Comparison of ENCODE assay signal across 18 mouse cellular contexts in the genomic region with DNA sequence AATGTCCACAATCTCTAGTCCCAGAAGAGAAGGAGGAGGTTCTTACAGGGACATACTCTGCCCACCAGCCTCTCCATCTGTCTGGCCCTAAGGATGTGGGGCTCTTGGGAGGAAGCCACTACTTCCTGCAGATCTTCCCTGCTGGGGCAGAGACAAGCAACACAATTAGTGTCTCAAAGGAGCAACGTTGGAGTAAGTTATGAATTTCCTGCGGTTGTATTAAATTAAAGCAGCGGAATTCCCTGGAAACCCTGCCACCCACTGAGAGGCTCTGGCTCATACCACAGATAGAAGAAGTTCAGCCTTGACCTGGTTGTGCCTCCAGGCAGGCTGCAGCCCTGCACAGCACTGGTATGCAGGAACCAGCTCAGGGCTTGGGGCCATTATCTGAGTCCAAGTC. TPM values are rescaled to one million over a fixed set of nuclear protein-coding genes. Genes with fewer than 3 reads are reported as not detected.
DNase-seq lines count a peak whose midpoint lies in the region; ATAC-seq lines count a peak whose summit lies in the region.
"Had no signal": no experiment of that assay in that cellular context is flagged by ENCODE, and none has a peak within 500 bp of the region (broad histone marks: within the 10 kb centered on the region; RNA-seq: fewer than 3 reads in every experiment).

No protein-coding gene starts in this region.

- no peak overlapping the region for H3K4me3 ChIP-seq in liver, embryonic 11.5 days (ENCODE audit: low read depth, low read length)
- H3K4me3 ChIP-seq: embryonic facial prominence, embryonic 10.5 days; erythroblast, embryonic 14.5 days; forebrain, embryonic 15.5 days; gastrocnemius, adult 2 months; heart, embryonic 15.5 days; hindbrain, embryonic 12.5 days; limb, embryonic 15.5 days; midbrain, embryonic 12.5 days; myocyte had no signal

- no peak overlapping the region for H3K27ac ChIP-seq in liver, embryonic 11.5 days (ENCODE audit: low read depth, low read length)
- H3K27ac ChIP-seq: embryonic facial prominence, embryonic 10.5 days; forebrain, embryonic 15.5 days; gastrocnemius, adult 2 months; heart, embryonic 15.5 days; hindbrain, embryonic 12.5 days; limb, embryonic 15.5 days; midbrain, embryonic 12.5 days had no signal

- no peak for ATAC-seq in liver, embryonic 11.5 days (replicated peaks; ENCODE audit: low FRiP score)
- ATAC-seq: forebrain, embryonic 15.5 days had no signal

- no peak overlapping the region for H3K4me2 ChIP-seq in liver, embryonic 11.5 days
- H3K4me2 ChIP-seq: forebrain, embryonic 15.5 days; heart, embryonic 15.5 days; hindbrain, embryonic 12.5 days; limb, embryonic 15.5 days; midbrain, embryonic 12.5 days had no signal

- H3K27me3 ChIP-seq in liver, embryonic 11.5 days (replicated peaks; ENCODE audit: control insufficient read depth, insufficient read depth, low read length): no peaks in the 10 kb centered on the region
- H3K27me3 ChIP-seq: forebrain, embryonic 15.5 days; heart, embryonic 15.5 days; hindbrain, embryonic 12.5 days; limb, embryonic 15.5 days; midbrain, embryonic 12.5 days had no signal

- H3K4me1 ChIP-seq in liver, embryonic 11.5 days (replicated peaks; ENCODE audit: control insufficient read depth, insufficient read depth, low read length): peaks cover 3% of the 10 kb centered on the region; the same call in 1 of the 2 replicates
- H3K4me1 ChIP-seq: forebrain, embryonic 15.5 days had no signal

- no peaks in the 10 kb centered on the region for H3K36me3 ChIP-seq in liver, embryonic 11.5 days (ENCODE audit: control insufficient read depth, insufficient read depth, low read length)
- H3K36me3 ChIP-seq: embryonic facial prominence, embryonic 10.5 days; forebrain, embryonic 15.5 days; heart, embryonic 15.5 days; hindbrain, embryonic 12.5 days; limb, embryonic 15.5 days; midbrain, embryonic 12.5 days had no signal

- peak; percentile 8 for DNase-seq in liver
- no peak for DNase-seq in liver, embryonic 11.5 days (ENCODE audit: low spot score)
- DNase-seq in ovary, adult 18-20 months (ENCODE audit: low spot score): peak; percentile 16
- no peak for DNase-seq in ovary, postnatal 14 days (ENCODE audit: low spot score)
- peak; percentile 27 for DNase-seq in adrenal gland, postnatal 25 days
- no peak for DNase-seq in cerebellum, postnatal 14 days
- no peak for DNase-seq in left cerebral cortex, postnatal 14 days (ENCODE audit: low spot score in 2 of 2)
- DNase-seq: gastrocnemius, adult 2 months; heart, adult 18-20 months; thymus, postnatal 14 days had no signal

- intact Hi-C loops in left cerebral cortex, postnatal 14 days (cut with DNase I): no loop called here

- H3K9ac ChIP-seq in liver, embryonic 11.5 days (ENCODE audit: low read depth, low read length): no peak overlapping the region
- H3K9ac ChIP-seq: forebrain, embryonic 15.5 days; heart, embryonic 15.5 days; hindbrain, embryonic 12.5 days; limb, embryonic 15.5 days; midbrain, embryonic 12.5 days had no signal

- no peaks in the 10 kb centered on the region for H3K9me3 ChIP-seq in liver, embryonic 11.5 days (ENCODE audit: control insufficient read depth, low read length)
- H3K9me3 ChIP-seq: embryonic facial prominence, embryonic 10.5 days; forebrain, embryonic 15.5 days; heart, embryonic 15.5 days; hindbrain, embryonic 12.5 days; limb, embryonic 15.5 days; midbrain, embryonic 12.5 days had no signal

- WGBS in liver, embryonic 11.5 days: 34% methylated on average over 3 of the region's 3 CpGs

RNA-seq across cellular contexts. Expression of a gene that starts 47.2 kb away (rescaled TPM):
- polyA plus RNA-seq in liver, embryonic 11.5 days (2014; fragmentation: Nextera tagmentation; extraction: Ambion mirVana): 5.6 and 9.1 TPM in 2 replicates
- 104 and 105 TPM in 2 replicates for total RNA-seq in adrenal gland, postnatal 25 days (2021)
- 100 to 1,000 TPM; 246 to 274 TPM for total RNA-seq in left cerebral cortex, postnatal 14 days (2021)

Comparison
In these comparisons a context has a peak if more than half of its experiments do, and no peak if none do; other contexts are left out.
1. DNase-seq: peak in liver (single experiment), ovary, adult 18-20 months (single experiment) and adrenal gland, postnatal 25 days (single experiment); none in liver, embryonic 11.5 days (single experiment), ovary, postnatal 14 days (single experiment), cerebellum, postnatal 14 days (0 of 2) and left cerebral cortex, postnatal 14 days (0 of 2).